Mouse (Mus musculus): ENCODE results near the gene Klhl35.

Klhl35 gene

GRCm38 (mm10) chr7:99465811-99466210 lies at the start of gene Klhl35:
Gene Klhl35 (plus strand): TSS chr7:99466004.
- DNase-seq: no peak

GRCm38 (mm10) chr7:99419311-99419710 lies 46.5 kb upstream of the Klhl35 start:
- no peak for DNase-seq

- no peak for DNase-seq
Measured at GRCm38 (mm10) chr7:99421006-99421405, 44.8 kb upstream of the Klhl35 start.

- no peak for DNase-seq
Measured at GRCm38 (mm10) chr7:99424538-99425155, 41.2 kb upstream of the Klhl35 start.

GRCm38 (mm10) chr7:99425706-99426105 lies 40.1 kb upstream of the Klhl35 start:
- DNase-seq: no peak

- no peak for DNase-seq
Measured at GRCm38 (mm10) chr7:99427031-99427430, 38.8 kb upstream of the Klhl35 start.

- no peak for DNase-seq
Measured at GRCm38 (mm10) chr7:99427987-99428386, 37.8 kb upstream of the Klhl35 start.

GRCm38 (mm10) chr7:99428836-99429235 lies 37.0 kb upstream of the Klhl35 start:
- DNase-seq: no peak

- DNase-seq: no peak
Measured at GRCm38 (mm10) chr7:99429786-99430185, 36.0 kb upstream of the Klhl35 start.

- DNase-seq: no peak
Measured at GRCm38 (mm10) chr7:99430246-99430645, 35.6 kb upstream of the Klhl35 start.

GRCm38 (mm10) chr7:99432248-99432647 lies 33.6 kb upstream of the Klhl35 start:
- DNase-seq: no peak

GRCm38 (mm10) chr7:99432863-99433262 lies 32.9 kb upstream of the Klhl35 start:
- no peak for DNase-seq

- DNase-seq: no peak
Measured at GRCm38 (mm10) chr7:99434672-99435250, 31.0 kb upstream of the Klhl35 start.

GRCm38 (mm10) chr7:99436530-99436929 lies 29.3 kb upstream of the Klhl35 start:
- DNase-seq: no peak

GRCm38 (mm10) chr7:99438881-99439280 lies 26.9 kb upstream of the Klhl35 start:
- DNase-seq: no peak

GRCm38 (mm10) chr7:99441534-99442072 lies 24.2 kb upstream of the Klhl35 start:
- no peak for DNase-seq

- DNase-seq: no peak
Measured at GRCm38 (mm10) chr7:99443164-99443563, 22.6 kb upstream of the Klhl35 start.

- DNase-seq: no peak
Measured at GRCm38 (mm10) chr7:99444012-99444411, 21.8 kb upstream of the Klhl35 start.

- DNase-seq: no peak
Measured at GRCm38 (mm10) chr7:99445833-99446232, 20.0 kb upstream of the Klhl35 start.

GRCm38 (mm10) chr7:99447323-99447722 lies 18.5 kb upstream of the Klhl35 start:
- no peak for DNase-seq

GRCm38 (mm10) chr7:99448619-99449018 lies 17.2 kb upstream of the Klhl35 start:
- no peak for DNase-seq

- no peak for DNase-seq
Measured at GRCm38 (mm10) chr7:99449063-99449462, 16.7 kb upstream of the Klhl35 start.

- no peak for DNase-seq
Measured at GRCm38 (mm10) chr7:99449751-99450150, 16.1 kb upstream of the Klhl35 start.

GRCm38 (mm10) chr7:99450703-99451102 lies 15.1 kb upstream of the Klhl35 start:
- DNase-seq: peak; percentile 89

- DNase-seq: no peak
Measured at GRCm38 (mm10) chr7:99452859-99453258, 12.9 kb upstream of the Klhl35 start.
